Mouse (Mus musculus): ENCODE data around the gene Nwd2.

Gene Nwd2

DNA sequence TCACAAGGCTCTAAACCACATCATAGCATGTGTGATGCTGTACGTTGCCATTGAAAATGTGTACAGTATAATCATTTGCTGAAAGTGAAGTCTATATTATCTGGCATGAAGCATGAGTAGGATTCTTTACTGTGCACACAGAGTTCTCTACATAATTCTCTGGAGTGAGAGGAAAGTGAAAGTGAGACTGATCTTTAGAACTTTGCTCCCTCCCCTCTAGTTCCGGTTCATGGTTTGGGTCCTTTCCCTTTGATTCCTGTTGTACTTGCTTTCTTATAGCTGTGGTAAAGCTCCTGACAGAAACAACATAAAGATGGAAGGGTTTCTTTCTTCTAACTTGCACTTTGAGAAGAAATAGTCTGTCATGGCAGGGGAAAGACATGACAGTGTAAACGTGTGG, 107.0 kb downstream of the Nwd2 start:
- DNase-seq (ENCODE audit: low spot score): no peak

DNA sequence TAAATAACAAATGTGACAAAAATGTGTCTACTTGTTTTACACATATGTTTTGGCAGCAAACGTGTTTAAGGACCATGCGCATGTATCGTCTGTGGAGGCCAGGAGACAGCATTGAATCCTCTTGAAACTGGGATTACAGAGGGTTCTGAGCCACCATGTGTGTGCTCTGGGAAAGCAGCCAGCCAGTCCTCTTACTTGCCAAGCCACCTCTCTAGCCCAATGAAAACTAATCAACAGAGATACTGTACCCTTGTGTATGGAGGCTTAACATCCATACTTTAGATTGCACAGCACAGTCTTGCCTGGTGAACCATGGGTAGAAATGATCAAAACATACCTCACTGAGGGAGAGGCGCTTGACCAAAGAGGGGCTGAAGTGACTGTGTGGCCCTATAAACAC, 117.0 kb downstream of the Nwd2 start:
- no peak for DNase-seq (ENCODE audit: low spot score)

DNA sequence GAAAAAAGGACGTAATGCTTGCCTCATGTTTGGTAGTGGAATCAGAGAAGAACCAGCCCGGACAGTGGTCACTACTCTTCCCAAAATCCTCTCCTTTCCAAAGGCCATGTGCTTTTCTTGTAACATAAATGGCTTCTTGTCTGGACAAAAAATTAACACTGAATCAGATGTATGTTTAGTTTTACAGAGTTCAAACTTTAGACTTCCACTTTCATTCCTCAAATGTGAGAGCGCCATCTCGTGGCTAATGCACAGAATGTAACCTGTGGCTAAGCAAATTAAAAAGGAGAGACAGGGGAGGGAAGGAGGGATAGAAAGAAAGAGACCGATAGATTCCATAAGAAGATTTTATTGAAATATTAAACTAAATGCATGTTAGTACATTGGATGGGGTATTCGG, 117.8 kb downstream of the Nwd2 start:
- peak; percentile 65 for DNase-seq (ENCODE audit: low spot score)

DNA sequence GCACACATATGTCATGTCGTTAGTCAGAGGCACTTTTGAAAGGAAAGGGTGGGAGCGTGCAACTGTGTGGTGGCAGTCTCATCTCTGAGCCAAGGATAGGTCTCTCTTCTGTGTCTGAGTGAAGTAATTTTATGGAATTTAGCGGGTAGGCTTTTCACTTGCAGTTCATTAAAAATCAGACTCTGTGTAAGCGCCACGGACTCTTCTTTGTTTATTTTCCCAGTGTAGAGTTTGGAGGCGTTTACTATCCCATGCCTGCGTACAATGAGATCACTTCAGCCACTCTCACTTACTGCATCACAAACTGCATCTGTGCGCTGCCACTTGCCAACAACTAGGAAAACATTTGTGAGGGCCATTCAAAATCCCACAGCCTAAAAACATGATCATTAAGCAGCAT, 118.6 kb downstream of the Nwd2 start:
- no peak for DNase-seq (ENCODE audit: low spot score)

DNA sequence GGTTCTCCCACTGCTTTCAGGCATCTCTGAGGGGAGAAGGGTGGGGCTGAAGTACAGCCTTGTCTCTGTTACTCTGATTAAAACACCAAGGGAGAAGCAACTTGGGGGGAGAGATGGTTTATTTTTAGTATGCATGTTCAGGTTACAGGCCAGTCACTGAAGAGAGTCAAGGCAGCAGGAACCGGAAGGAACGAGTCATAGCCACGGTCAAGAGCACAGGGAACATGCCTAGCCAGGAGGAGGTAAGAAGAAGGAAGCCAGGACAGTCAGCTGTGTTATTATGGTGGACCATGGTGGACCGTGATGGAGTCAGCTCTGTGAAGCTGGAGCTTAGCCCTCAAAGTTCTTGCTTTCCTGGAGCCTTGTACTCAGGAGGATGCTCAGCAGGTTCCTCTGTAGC, 119.3 kb downstream of the Nwd2 start:
- no peak for DNase-seq (ENCODE audit: low spot score)

DNA sequence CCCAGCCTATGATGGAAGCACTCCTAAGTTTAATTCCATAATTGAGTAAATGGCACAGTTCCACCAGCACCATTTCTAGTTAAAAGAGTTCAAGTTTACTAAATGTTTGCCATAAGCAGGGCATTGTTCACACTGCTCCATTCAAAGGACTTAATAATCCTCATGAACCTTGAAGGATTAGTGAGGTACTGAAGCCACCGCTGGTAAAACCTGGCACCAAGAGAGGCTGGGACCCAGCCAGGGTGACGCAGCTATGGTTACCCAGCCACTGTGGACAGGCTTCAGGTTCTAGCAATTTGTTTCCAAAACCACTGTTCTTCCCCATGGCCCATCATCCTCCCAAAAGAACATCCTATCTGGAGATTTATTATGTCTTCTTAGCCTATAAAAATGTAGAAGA, 124.1 kb downstream of the Nwd2 start:
- no peak for DNase-seq (ENCODE audit: low spot score)

DNA sequence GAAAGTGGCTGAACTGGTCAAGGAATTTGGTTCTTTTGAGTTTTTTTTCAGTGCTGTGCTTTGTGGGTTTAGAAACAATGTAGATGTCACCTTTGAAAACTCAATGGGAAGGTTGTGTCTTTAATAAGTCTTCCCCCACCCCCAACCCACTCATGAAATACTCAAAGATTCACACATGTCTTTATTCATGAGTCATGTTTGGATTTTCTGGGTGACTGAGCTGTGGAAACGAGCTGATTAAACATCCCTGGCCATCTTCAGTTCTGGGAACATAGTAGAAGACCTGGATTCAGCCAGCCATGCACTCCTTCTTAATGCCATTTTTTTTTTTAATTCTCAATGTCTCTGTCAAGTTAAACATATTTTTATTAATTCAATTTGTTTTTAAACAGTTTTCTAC, 124.7 kb downstream of the Nwd2 start:
- DNase-seq (ENCODE audit: low spot score): no peak

DNA sequence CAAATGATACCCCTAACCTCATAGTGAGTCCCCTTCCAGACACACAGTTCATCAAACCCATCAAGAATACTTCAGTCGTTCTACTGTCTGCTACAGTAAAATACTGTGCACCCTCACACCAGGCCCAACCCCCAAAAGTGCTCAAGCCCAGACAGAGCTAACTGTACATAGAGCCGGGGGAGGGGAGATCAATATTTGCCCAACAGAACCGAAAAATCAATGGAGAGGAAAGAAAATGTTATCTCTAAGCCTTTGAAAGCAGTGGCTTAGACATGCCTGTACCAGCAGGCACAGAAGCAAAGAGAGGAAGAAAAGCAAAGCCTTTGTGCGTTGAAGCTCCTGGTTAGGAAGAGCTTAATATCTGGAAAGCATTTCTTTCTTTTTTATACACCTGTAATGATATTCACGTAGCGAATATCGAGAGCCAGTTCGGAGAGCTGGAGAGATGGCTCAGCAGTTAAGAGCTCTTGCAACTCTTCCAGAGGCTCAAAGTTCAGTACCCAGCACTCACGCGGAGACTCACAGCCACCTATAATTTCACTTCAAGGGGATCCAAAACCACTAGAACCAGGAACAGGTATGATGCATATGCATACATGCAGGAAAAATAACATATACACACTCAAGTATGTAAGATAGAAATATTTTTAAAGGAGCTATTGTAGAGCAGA, 139.4 kb downstream of the Nwd2 start:
- no peak for DNase-seq (ENCODE audit: low spot score)

DNA sequence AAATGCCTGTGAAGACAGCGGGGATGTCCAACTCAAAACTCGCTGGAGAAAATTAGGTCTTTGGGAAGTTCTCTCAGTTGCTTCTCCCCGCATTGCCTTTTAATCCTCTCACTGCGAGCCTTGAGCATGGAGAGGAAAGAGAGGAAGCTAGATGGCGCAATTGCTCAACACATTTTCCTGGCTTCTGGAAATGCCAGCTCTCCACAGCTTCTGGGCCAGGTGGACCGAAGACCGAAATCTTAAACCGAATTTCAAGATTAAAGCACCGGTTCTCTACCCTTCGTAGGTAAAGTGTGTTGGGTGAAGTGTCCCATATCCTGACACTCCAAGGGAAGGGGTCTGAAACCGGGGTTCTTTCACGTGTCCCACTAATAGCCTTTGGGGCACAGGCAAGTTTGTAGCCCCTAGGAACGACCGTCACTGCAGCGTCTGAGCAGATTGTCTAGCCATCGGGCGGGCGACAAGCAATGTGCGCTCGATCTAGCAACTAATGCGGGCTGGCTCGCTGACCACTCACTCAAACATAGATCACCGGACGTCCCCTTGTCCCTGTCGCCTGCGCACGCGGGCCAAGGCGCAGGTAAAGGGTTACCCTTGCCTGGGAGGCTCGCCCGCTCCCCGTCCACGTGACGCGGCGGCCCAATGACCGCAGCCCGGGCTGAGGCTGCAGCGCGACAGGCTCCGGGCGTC, 163.1 kb downstream of the Nwd2 start, which contains the start of gene 0610040J01Rik:
0610040J01Rik (plus strand) TSS at position 545 of the 690 bp plus-strand sequence.
- peak; percentile 60 for DNase-seq (ENCODE audit: low spot score)

DNA sequence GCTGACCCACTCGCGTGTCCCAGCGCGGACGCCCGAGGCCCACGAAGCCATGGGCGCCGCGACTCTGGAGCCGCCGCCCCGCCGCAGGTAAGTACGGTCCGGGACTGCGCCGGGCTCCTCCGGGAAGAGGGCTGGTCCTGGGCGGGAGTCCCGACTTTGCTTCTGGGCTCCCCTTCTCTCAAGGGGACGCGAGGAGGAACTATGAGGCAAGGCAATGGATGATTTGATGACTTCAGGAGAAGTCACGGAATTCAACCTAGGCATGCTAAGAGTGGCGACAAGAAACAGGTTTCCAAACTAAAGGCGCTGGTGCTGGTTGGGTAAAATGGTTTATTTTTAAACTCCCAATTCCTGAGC, 163.6 kb downstream of the Nwd2 start:
- no peak for DNase-seq (ENCODE audit: low spot score)

DNA sequence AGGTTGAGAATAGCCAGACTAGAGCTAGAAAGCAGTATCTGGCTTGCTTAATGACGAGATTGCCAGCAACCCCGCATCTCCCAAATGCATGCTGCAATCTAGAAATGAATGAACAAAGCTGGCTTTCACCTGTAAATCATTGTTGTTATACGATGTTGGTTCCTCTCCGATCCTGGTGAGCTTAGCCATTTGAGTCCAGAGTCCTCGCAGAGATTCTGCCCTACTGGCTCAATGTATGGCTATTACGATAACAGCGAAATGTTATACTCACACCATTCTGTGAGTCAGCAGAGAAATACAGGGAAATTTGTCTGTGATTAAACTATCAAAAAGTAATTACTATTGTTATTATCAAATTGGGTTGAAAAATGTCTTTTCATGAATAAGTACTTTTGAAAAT, 167.7 kb downstream of the Nwd2 start:
- DNase-seq (ENCODE audit: low spot score): no peak

DNA sequence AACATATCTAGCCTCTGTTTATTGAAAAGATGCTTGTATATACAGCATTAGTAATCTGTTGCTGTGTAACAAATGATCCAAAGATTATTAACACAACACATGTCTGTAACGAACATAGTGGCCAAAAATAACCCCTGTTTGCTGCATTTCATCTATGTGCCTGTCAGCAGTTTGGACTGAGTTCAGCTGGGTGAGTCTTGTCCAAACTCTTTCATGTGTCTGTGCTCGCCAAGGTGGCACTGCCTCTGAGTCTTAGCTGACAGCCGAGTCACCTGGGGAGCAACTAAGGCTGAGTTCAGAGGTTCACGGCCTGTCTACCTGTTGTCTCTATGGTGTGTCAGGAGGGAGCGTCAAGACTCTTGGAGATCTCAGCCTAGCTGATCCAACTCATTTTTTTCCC, 168.4 kb downstream of the Nwd2 start:
- DNase-seq (ENCODE audit: low spot score): no peak

DNA sequence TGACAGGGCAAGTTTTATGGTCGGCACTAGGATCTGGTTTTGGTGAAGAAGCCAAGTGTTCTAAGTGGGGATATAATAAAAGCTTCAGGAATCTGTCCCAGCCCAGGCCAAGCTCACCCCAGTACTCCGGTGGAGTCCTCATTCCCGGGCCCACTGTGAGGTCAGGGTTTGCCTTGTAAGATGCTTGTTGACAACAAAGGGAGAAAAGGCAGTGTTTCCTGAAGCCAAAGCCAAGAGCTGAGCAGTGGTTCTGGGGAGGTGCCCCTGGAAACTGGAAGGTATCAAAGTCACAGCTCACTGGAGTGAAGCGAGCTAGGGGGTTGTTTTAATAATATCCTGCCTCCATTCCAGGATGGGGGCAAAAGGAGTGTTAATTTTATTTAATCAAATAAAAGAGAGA, 170.1 kb downstream of the Nwd2 start:
- no peak for DNase-seq (ENCODE audit: low spot score)

DNA sequence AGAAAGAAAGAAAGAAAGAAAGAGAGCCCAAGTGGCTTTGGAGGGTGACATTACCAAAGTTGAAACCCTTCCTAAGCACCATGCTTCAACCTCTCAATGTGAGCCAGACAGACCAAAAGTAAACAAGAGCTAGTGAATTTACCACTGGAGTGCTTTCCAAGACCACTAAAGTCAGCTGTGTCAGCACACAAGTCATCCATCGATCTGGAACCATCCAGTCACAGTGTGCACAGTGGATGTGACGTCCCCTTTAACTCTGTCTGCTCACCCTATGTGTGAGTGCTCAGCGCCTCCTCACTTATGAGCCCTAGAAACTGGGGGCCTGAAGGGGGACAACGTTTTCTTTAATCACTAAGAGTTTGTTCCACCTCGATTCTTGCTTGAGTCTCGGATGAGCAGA, 170.6 kb downstream of the Nwd2 start:
- DNase-seq (ENCODE audit: low spot score): no peak

DNA sequence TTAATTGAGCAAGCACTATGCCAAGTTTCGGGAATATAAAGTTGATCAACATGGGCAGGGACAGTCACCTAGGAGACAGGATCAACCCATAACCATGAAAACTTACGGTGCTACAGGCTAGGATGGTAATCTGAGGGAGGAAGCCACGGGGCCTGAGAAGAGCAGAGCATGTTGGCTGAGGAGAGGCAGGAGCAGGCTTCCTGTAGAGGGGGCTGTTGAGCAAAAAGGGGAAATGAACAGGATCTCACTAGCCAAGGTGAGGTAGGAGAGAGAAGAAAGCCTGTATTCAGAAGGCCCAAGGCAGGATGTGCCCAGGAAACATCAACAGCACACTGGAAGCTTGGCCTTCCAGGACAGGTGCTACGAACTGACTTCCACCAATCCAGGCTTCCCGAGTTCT, 172.3 kb downstream of the Nwd2 start:
- DNase-seq (ENCODE audit: low spot score): no peak

DNA sequence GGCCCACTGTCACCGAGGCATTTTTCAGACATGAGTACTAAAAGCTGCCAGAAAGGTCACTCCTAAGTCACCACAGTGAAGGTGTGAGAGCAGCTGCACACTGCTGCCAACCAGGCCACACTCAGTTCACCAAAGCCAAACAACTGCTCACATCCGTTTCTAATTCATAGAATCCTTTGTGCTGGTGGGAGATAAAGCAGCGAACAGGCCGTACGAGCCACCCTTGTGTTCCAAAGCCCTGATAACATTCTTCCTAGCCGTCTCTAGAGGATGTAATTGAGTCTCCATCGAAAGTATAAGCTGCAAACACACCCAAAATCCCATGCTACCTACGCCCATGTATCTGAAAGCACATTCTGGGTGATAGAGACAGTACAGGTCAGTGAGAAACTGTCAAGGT, 173.0 kb downstream of the Nwd2 start:
- DNase-seq (ENCODE audit: low spot score): no peak

DNA sequence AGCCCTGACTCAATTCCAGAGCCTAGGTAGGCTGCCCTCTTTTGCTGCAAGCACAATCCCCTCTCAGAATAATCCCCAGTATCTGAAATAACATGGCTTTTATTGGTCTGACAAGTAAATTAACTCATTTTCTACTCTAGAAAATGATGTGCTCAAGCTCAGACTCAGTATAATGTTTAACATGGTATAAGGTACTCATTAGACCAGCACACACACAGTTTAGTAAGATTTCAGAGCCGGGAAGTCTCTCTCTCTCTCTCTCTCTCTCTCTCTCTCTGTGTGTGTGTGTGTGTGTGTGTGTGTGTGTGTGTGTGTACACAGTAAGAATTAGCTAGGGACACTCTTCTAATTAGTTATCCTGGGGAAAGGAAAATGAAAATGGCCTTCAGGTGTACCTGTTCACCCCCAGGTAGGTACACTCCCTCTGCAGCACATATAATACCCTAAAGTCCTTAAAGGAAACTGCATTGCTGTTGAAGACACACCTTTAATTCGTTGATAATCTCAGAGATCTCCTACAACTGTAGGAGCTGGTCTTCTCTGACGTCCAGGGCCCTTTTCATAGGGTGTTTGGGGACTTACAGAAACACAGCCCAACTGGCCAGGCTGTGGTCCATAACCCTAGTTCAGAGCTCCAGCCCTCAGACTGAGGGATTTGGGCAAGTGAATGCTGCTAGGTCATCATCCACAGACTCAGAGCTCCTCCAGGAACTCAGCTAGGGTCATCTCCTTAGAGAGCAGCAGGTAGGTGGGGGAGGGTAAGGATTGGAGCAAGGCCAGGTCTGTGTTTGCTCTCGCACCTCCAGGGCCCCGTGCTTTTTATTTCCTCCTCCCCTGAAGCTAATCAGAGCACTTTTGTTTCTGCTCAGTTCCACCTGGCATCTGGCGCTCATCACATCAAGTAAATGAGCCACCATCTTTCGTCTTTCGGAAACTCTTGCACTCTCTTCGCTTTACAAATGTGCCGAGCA, 174.7 kb downstream of the Nwd2 start:
- DNase-seq (ENCODE audit: low spot score): no peak

DNA sequence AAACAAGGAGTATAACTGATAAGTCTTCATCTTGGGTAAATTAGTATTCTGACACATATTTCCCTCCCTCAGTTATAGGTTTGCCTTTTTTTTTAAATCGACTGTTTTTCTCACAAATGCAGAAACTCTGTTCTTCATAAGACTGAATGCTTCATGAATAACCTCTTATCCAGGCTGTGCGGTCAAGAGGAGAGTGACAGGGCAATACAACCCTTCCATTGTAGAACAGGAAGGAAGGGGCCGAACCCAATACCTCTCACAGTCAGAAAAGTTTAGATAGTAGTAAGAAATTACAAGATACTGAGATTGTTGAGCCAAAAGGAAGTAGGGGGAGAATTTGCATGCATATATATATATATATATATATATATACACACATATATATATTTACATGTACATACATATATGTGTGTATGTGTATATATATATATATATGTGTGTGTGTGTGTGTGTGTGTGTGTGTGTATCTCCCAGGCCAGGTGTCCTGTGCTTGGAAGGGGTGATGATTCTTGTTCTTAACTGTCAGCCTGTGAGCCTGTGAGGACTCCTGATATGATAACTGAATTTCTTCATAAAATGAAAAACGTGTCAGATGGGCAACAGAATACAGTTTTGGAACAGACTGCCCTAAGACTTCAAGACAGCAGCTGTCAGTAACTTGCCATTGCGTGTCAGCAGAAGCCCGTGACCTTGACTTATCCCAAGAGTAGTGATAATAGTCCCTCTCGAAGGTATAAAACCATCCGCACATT, 175.9 kb downstream of the Nwd2 start:
- DNase-seq (ENCODE audit: low spot score): no peak

DNA sequence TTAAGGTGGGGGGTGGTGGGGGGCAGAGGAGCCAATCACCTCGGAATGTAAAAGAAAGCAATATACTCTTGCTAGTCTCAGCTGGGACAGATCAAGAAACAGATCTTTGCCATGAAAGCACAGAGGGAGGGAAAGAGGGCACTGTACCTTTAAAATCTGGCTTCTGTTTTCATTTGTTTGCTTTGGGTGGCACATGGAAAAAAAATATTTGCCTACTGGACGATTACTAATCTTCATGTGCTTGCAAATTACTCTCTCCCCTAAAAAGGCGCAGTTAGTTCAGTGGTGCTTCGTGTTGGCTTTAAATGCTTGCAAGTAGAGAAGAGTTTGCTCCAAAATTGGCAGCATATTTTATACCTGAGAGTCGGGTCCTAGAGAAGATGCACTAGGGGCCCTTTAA, 177.0 kb downstream of the Nwd2 start:
- DNase-seq (ENCODE audit: low spot score): no peak

DNA sequence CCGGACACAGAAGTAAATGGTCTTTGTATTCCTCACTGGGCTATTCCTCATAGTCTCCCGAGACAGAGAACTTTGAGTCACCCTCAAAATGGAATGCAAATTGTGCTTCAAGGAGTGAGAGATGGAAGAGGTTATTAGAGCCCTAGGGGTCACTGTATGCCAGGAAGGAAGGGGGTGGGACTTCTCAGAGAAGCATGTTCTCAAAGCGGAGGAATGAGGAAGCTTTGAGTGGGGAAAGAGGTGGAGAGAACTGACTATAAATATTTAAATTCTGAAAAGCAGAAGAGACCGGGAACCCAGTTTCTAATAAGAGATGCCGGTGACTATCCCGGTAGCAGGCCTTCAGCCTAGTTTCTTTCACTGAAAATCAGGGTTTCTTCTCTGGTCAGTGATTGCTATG, 178.1 kb downstream of the Nwd2 start:
- DNase-seq (ENCODE audit: low spot score): no peak

DNA sequence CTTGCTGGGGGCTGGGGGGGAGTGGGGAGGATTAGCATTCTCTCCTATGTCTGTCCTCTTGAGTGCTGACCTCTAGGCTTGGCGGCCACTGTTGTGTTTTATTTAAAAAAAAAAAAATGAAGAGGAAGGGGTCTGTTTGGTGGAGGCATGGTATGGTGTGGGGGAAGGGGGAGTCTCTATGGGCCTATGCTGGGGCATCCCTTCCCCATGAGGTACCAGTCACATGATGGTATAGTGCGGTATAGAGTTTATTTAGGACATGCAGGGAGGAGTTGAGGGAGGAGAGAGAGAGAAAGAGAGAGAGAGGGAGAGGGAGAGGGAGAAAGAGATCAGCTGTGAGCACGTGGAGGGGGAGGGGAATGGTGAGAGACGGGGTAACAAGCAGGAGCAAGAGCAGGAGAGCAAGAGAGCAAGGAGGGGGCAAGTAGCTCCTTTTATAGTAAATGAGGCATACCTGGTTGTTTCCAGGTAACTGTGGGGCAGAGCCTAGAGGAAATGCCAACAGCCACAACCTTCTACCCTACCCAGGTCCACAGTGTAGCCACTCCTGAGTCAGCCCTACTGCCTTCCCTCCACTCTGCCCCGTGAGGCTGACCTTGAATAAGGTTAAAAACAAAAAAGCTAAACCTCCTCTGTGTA, 178.6 kb downstream of the Nwd2 start:
- no peak for DNase-seq (ENCODE audit: low spot score)

Data from testis, postnatal 10 days (tissue).